Mouse (Mus musculus) mesoderm, embryonic 11.5 days (tissue): ENCODE data around the gene Gins1.

Experiments used
- DNase-seq: peaks from one replicate; pipeline ENCODE4 v3.0.0-alpha.2; 2012; ENCODE audit warnings: low read depth, low spot score

Gene Gins1

DNA sequence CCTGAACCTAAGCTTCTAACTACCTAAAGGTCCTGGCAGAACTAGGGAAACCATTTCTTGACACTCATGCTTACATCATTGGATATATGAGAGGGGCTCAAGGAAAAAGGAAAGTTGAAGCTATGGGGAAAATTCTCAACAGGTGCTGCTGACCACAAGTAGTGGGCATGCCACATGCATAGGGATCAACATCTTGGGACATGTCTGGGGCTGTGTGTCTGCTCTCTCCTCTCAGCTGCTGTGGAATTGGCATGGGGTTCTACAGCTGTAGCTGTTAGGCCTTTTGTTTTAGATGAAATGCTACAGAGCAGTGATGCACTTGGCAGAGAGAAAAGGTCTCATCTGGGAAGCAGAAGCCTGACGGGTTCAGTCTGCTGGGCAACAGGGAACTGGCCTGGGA, 50.7 kb downstream of the Gins1 start:
- no peak for DNase-seq

DNA sequence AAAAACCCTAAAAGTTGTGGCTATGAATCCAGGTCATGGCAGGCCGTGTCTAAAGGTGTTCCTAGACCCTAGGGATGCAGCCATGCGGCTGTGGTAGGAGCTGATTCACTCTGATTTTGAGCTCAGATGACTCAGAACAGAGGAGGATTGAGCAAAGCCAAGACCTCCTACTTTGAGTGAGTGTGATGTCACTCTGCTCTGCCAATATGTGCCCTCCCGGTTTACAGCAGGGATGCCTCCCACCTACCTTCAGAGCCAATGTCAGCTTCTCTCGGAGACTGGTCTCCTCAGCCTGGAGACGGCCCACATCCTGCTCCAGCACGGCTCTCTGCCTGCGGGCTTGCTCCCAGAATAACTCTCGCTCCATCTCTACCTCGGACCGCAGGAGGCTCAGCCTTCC, 54.3 kb downstream of the Gins1 start:
- no peak for DNase-seq

DNA sequence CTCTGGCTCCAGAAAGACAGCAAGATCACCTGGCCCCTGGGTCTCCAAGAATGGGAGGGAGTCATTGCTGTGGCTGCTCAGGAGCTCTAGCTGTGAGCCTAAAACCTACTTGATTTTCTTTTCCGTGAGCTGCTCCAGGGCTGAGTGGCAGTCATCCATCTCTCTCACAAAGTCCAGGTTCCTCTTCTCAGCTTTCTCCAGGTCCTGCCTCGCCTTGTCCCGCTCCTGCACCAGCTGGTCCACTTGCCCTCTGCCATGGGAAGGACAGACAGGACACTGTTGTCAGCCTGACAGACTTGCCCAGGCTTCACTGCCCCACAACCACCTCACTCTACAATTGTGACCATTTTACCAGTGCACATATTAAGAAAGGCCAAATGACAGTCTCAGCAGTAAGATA, 58.0 kb downstream of the Gins1 start:
- no peak for DNase-seq

GRCm38 (mm10) chr2:150964641-150965040, 59.4 kb downstream of the Gins1 start:
- DNase-seq, result no peak

- DNase-seq, result no peak
These were observed 60.8 kb downstream of the Gins1 start for GRCm38 (mm10) chr2:150965951-150966350.

DNA sequence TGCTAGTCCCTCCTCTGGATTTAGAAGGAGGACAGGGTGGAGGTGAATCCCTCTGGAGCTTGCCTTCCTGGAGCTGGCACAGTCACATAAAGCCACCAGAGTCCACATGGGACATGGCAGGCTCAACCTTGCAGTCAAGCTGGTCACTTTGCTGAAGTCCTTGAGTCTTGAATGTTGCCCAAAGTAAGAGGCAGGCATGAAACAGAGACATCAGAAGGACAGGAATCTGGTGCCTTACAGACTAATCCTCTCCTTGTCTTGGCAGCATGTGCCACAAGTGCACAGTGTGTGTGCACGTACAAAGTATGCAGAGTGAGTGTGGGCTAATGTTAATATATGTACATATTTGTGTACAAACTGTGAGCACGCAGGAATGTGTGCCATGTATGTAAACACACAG, 62.3 kb downstream of the Gins1 start:
- DNase-seq, result no peak

DNA sequence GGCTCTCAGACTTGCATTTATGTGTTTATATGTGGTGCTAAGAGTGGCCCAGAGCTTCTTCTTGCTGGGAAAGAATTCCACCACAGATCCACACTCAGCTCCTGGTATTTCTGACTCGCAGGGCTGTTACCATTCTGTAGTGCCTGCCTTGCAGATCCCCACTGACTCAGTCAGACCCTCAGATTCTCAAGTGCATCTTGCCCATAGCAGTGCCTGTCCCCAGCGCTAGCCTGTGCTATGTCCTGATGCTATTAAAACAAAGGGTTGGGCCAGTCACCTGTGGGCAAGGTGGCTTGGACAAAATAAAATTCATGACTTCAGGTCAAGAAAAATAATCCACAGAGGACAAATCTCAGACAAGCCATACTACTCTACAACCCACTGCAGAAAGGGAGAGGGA, 64.0 kb downstream of the Gins1 start:
- no peak for DNase-seq

DNA sequence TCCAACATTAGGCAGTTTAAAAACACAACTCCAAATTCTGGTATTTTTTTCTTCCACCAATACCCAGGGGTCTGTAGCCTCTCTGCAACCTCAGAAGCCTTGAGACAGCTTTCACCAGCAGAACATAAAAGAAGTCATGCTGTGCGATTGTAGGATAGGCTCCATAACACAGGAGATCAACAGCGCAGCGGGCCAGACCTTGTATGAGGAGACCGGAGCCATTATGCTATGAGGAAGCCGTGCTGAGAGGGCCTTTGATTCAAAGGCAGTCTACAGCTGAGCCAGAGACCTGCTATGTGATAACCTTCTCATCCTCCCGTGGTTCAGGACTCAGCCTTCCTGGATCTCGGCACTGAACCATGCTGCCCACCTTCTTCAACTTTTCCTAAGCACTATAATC, 66.7 kb downstream of the Gins1 start:
- no peak for DNase-seq

GRCm38 (mm10) chr2:150972681-150973080, 67.5 kb downstream of the Gins1 start:
- no peak for DNase-seq

- DNase-seq, result no peak
These were observed 68.4 kb downstream of the Gins1 start for GRCm38 (mm10) chr2:150973401-150974115.

DNA sequence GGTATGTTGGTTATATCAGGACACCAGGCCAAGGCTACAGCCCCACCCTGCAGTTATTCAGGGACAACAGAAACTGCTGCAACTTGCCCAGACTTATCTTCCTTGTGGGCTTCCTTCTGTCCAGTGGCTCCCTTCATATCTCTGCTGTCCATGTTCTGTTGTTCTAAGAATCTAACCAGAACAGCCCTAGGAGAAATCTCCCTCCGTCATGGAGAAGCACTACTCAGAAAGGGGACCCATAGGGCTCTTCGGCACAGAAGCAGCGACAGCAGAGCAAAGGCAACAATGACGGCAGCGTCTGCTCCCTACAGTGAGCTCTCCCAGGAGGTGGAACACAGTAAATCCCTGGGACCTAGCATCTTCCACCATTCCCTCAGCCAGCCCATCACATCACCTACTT, 71.7 kb downstream of the Gins1 start:
- no peak for DNase-seq

DNA sequence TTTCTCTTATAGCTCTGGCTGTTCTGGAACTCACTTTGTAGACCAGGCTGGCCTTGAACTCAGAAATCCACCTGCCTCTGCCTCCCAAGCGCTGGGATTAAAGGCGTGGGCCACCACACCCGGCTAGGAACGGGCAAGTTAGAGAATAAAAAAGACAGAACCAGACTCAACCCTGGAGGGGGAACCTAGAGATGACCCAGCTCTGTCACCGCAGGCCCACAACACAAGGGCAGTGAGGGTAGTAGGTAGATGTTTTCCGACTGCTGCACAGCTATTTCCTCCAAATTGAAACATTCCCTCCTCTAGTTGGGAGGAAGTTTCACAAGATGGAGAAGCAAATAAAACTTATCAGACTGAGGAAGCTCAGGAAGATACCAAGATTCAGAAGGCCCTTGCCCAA, 72.5 kb downstream of the Gins1 start:
- no peak for DNase-seq

- DNase-seq, result no peak
These were observed 73.6 kb downstream of the Gins1 start for GRCm38 (mm10) chr2:150978791-150979190.

GRCm38 (mm10) chr2:150979861-150980620, 74.8 kb downstream of the Gins1 start:
- no peak for DNase-seq
